Mouse (Mus musculus) MEL (cell line): ENCODE measurements around the gene Pimreg.

ENCODE experiments used
- CTCF ChIP-seq, 3 experiments: IDR thresholded peaks in 2 of 3; conservative IDR thresholded peaks in 1 of 3; 2 replicates each; pipeline ENCODE4 v1.5.1; 2011 to 2012; ENCODE audit warnings: low read length in 3 of 3, low read depth in 2 of 3, mild to moderate bottlenecking in 2 of 3, improper control_type of control experiment in 1 of 3, inconsistent platforms in 1 of 3, mixed read lengths in 1 of 3, moderate library complexity in 1 of 3; ENCODE audit not compliant: control insufficient read depth in 1 of 3, insufficient read depth in 1 of 3, poor library complexity in 1 of 3, severe bottlenecking in 1 of 3
- EP300 ChIP-seq, 2 experiments: IDR thresholded peaks; 2 replicates each; pipeline ENCODE4 v1.6.1; 2011; ENCODE audit warnings: improper control_type of control experiment in 2 of 2, low read length in 2 of 2, low read depth in 1 of 2, mild to moderate bottlenecking in 1 of 2
- GABPA ChIP-seq: IDR thresholded peaks from 2 replicates; pipeline ENCODE4 v1.6.1; 2012; ENCODE audit warnings: low read depth, mild to moderate bottlenecking, inconsistent platforms, low read length, improper control_type of control experiment, moderate library complexity
- MAX ChIP-seq: IDR thresholded peaks from 2 replicates; pipeline ENCODE4 v1.6.1; 2011; ENCODE audit warnings: low read length, improper control_type of control experiment
- MYC ChIP-seq: IDR thresholded peaks from 2 replicates; pipeline ENCODE4 v1.6.1; 2011; ENCODE audit warnings: low read depth, mild to moderate bottlenecking, low read length, improper control_type of control experiment, moderate library complexity
- POLR2A ChIP-seq, 2 experiments: IDR thresholded peaks; 2 replicates each; pipeline ENCODE4 v1.6.1; 2011 to 2012; ENCODE audit warnings: low read length in 2 of 2, mild to moderate bottlenecking in 2 of 2, control low read depth in 1 of 2, improper control_type of control experiment in 1 of 2, low read depth in 1 of 2, moderate library complexity in 1 of 2; ENCODE audit not compliant: control insufficient read depth in 1 of 2, insufficient read depth in 1 of 2, poor library complexity in 1 of 2
- TCF12 ChIP-seq: IDR thresholded peaks from 2 replicates; pipeline ENCODE4 v1.6.1; 2014; ENCODE audit warnings: low read depth, mild to moderate bottlenecking, inconsistent platforms, low read length, improper control_type of control experiment, moderate library complexity
- ZC3H11A ChIP-seq: IDR thresholded peaks from 2 replicates; pipeline ENCODE4 v1.6.1; 2012; ENCODE audit warnings: low read depth, mild to moderate bottlenecking, inconsistent platforms, low read length, improper control_type of control experiment
- ZKSCAN1 ChIP-seq: IDR thresholded peaks from 2 replicates; pipeline ENCODE4 v1.6.1; 2012; ENCODE audit warnings: low read depth, mild to moderate bottlenecking, inconsistent platforms, low read length, improper control_type of control experiment, moderate library complexity

- no peak for TF ChIP-seq MAX
- TF ChIP-seq POLR2A (IDR thresholded peaks at IDR 0.05; ENCODE audit: control insufficient read depth in 1 of 2, insufficient read depth in 1 of 2, low read depth in 1 of 2, low read length in 2 of 2, poor library complexity in 1 of 2): no peak
- TF ChIP-seq CTCF (IDR thresholded peaks at IDR 0.05 in 2 of 3, conservative IDR thresholded peaks at IDR 0.05 in 1 of 3; ENCODE audit: control insufficient read depth in 1 of 3, insufficient read depth in 1 of 3, low read depth in 2 of 3, low read length in 3 of 3, poor library complexity in 1 of 3, severe bottlenecking in 1 of 3): no peak
- TF ChIP-seq ZC3H11A: no peak
- no peak for TF ChIP-seq GABPA
- no peak for TF ChIP-seq TCF12
- TF ChIP-seq MYC: no peak
- TF ChIP-seq EP300 (IDR thresholded peaks at IDR 0.05; ENCODE audit: low read depth in 1 of 2, low read length in 2 of 2): no peak
- TF ChIP-seq ZKSCAN1: no peak
These were observed 36.8 kb downstream of the Pimreg start for GRCm38 (mm10) chr11:72078647-72079046.
